ENCODE assay signal across 14 mouse cellular contexts in the genomic region with DNA sequence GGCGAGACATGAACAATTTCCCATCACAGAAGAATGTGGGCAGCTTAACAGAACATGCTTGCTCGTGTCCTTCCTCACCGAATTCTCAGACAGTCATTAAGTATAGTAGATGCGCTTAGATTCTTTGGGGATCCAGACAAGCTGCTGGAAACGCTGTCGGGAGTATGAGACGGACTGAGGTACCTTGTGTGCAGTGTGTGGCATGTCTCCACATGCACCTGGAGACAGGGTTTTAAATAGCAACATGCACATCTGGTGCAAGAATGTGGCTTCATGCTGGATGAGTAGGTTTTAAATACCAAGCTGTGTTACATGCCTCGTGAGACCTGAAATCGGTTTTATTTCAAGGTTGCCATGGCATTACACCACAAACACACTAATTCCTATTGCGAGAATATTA.
DNase-seq lines count a peak whose midpoint lies in the region; ATAC-seq and TF ChIP-seq lines count a peak whose summit lies in the region.
"Had no signal": no experiment of that assay in that cellular context is flagged by ENCODE, and none has a peak within 500 bp of the region (broad histone marks: within the 10 kb centered on the region; RNA-seq: fewer than 3 reads in every experiment).

No protein-coding gene starts in this region.

- DNase-seq in hindbrain, embryonic 14.5 days (ENCODE audit: low spot score) = peak; percentile 51
- no peak for DNase-seq in hindbrain, embryonic 10.5 days (ENCODE audit: low spot score)
- DNase-seq in thymus, adult 2 months = peak; percentile 37
- no peak for DNase-seq in thymus, adult 18-20 months
- peak; percentile 52 for DNase-seq in limb, embryonic 10.5 days (ENCODE audit: low spot score)
- DNase-seq in thymus, postnatal 36 days = peak; percentile 26 to 27
- DNase-seq in adrenal gland, adult 8-10 months = no peak
- no peak for DNase-seq in cerebellum, postnatal 25 days
- DNase-seq: cerebellum, postnatal 10 days; kidney, adult 18-20 months; left cerebral cortex, postnatal 4 days; lung, adult 2 months; right cerebral cortex, postnatal 14 days had no signal

- H3K27ac ChIP-seq in hindbrain, embryonic 14.5 days = no peak overlapping the region
- no peak overlapping the region for H3K27ac ChIP-seq in hindbrain, embryonic 10.5 days
- H3K27ac ChIP-seq in thymus, adult 2 months (ENCODE audit: control insufficient read depth, insufficient read depth, low read length) = peak overlapping the region; percentile 59
- no peak overlapping the region for H3K27ac ChIP-seq in limb, embryonic 10.5 days
- H3K27ac ChIP-seq: midbrain, embryonic 13.5 days had no signal

- H3K4me1 ChIP-seq in hindbrain, embryonic 14.5 days (replicated peaks; ENCODE audit: control insufficient read depth, insufficient read depth, low read length) = no peaks in the 10 kb centered on the region
- H3K4me1 ChIP-seq in hindbrain, embryonic 10.5 days (replicated peaks) = no peaks in the 10 kb centered on the region
- peaks cover 13% of the 10 kb centered on the region for H3K4me1 ChIP-seq in thymus, adult 2 months (replicated peaks; ENCODE audit: control insufficient read depth, insufficient read depth, low read length)
- peaks cover 10% of the 10 kb centered on the region for H3K4me1 ChIP-seq in limb, embryonic 10.5 days
- H3K4me1 ChIP-seq: midbrain, embryonic 13.5 days had no signal

- peaks cover 77% of the 10 kb centered on the region for H3K9me3 ChIP-seq in hindbrain, embryonic 14.5 days (ENCODE audit: control insufficient read depth, low read length)
- H3K9me3 ChIP-seq in hindbrain, embryonic 10.5 days = peaks cover 76% of the 10 kb centered on the region
- H3K9me3 ChIP-seq in limb, embryonic 10.5 days (replicated peaks) = peaks cover 50% of the 10 kb centered on the region

- no peaks in the 10 kb centered on the region for H3K36me3 ChIP-seq in hindbrain, embryonic 14.5 days (replicated peaks; ENCODE audit: control insufficient read depth, insufficient read depth)
- H3K36me3 ChIP-seq in hindbrain, embryonic 10.5 days = no peaks in the 10 kb centered on the region
- H3K36me3 ChIP-seq in thymus, adult 2 months (ENCODE audit: control insufficient read depth, insufficient read depth, low read length) = no peaks in the 10 kb centered on the region
- no peaks in the 10 kb centered on the region for H3K36me3 ChIP-seq in limb, embryonic 10.5 days
- H3K36me3 ChIP-seq: midbrain, embryonic 13.5 days had no signal

- H3K27me3 ChIP-seq in hindbrain, embryonic 14.5 days (ENCODE audit: control insufficient read depth, insufficient read depth, low read length) = no peaks in the 10 kb centered on the region
- no peaks in the 10 kb centered on the region for H3K27me3 ChIP-seq in hindbrain, embryonic 10.5 days (ENCODE audit: insufficient read depth, poor library complexity, severe bottlenecking)
- H3K27me3 ChIP-seq in thymus, adult 2 months (ENCODE audit: control insufficient read depth, insufficient read depth, low read length) = no peaks in the 10 kb centered on the region
- no peaks in the 10 kb centered on the region for H3K27me3 ChIP-seq in limb, embryonic 10.5 days (ENCODE audit: low read depth, poor library complexity, severe bottlenecking)
- H3K27me3 ChIP-seq: midbrain, embryonic 13.5 days had no signal

- TF ChIP-seq CTCF in thymus, adult 2 months (IDR thresholded peaks at IDR 0.05; ENCODE audit: borderline replicate concordance, control insufficient read depth, extremely low read depth, insufficient read depth, low read length, poor library complexity) = no peak

- WGBS in hindbrain, embryonic 14.5 days = 82% methylated on average over 10 of the region's 10 CpGs
- 86% methylated on average over 10 of the region's 10 CpGs for WGBS in hindbrain, embryonic 10.5 days
- WGBS in thymus, adult 2 months = 70% methylated on average over 10 of the region's 10 CpGs
- WGBS in limb, embryonic 10.5 days = 86% methylated on average over 10 of the region's 10 CpGs

- H3K4me2 ChIP-seq in hindbrain, embryonic 14.5 days (replicated peaks) = no peak overlapping the region
- H3K4me2 ChIP-seq: midbrain, embryonic 13.5 days had no signal

- no peak for TF ChIP-seq POLR2A in thymus, adult 2 months (IDR thresholded peaks at IDR 0.05; ENCODE audit: control insufficient read depth, extremely low read depth, insufficient read depth, low read length, poor library complexity)

- peak; percentile 19; the same call in 1 of the 2 replicates for ATAC-seq in hindbrain, embryonic 14.5 days (ENCODE audit: low FRiP score)
- ATAC-seq: midbrain, embryonic 13.5 days had no signal

- no peak overlapping the region for H3K9ac ChIP-seq in hindbrain, embryonic 14.5 days
- H3K9ac ChIP-seq: midbrain, embryonic 13.5 days had no signal

- H3K4me3 ChIP-seq in hindbrain, embryonic 14.5 days (replicated peaks; ENCODE audit: low read length) = no peak overlapping the region
- no peak overlapping the region for H3K4me3 ChIP-seq in hindbrain, embryonic 10.5 days
- no peak overlapping the region for H3K4me3 ChIP-seq in thymus, adult 2 months (ENCODE audit: control insufficient read depth, insufficient read depth, low read length)
- H3K4me3 ChIP-seq in limb, embryonic 10.5 days = no peak overlapping the region
- H3K4me3 ChIP-seq: midbrain, embryonic 13.5 days had no signal

Comparison
In these comparisons a context has a peak if more than half of its experiments do, and no peak if none do; other contexts are left out.
1. DNase-seq: peak in hindbrain, embryonic 14.5 days (single experiment), thymus, adult 2 months (single experiment), limb, embryonic 10.5 days (single experiment) and thymus, postnatal 36 days (2 of 2); none in hindbrain, embryonic 10.5 days (single experiment), thymus, adult 18-20 months (0 of 2), adrenal gland, adult 8-10 months (single experiment) and cerebellum, postnatal 25 days (0 of 2).